Mouse (Mus musculus) retina, postnatal 7 days (tissue): ENCODE data around the gene Atn1.
A peak's percentile ranks its signal among the peaks of the same experiment; 100 is the strongest.

Experiments
- DNase-seq: peaks from one replicate; pipeline ENCODE4 v3.0.0-alpha.2; 2012; ENCODE audit warnings: low read depth, low spot score

Atn1 gene

DNA sequence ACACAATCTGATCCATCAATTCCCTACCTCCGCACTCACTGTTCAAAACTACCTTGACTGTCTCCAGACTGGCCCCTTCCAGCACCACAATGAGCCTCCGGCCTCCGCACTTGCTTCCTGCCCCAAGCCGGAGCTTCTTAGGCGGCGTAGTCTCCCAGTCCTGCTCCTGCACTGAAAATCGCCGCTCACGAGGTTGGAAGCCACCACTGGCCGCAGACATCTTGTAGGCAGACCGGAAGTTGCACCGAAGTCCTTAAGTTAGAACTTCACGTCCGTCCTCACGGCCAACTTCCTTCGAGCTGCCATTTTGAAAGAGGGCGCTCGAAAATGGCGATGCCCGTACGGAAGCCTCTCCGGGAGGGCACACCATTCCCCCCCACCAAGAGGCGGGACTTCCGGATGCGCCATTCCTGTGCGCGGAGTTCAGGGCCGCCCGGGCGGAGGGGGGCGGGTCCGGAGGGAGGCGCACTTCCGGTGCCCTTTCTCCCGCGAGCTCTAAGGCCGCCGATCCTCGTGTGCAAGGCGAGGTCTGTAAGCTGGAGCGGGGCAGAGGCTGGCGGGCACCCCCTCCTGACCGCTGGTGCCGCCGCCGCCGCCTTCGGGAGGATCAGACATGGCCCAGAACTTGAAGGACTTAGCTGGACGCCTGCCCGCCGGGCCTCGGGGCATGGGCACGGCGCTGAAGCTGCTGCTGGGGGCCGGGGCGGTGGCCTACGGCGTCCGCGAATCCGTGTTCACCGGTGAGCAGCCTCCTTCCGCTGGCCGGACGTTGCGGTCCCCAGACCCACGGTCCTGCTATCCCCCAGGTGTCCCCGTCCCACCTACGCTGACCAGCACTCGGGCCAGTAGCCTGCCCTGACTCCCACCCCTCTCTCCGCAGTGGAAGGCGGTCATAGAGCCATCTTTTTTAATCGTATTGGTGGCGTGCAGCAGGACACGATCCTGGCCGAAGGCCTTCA is 44.2 kb downstream of the Atn1 start, which contains the start of the genes Emg1 and Phb2:
Gene Emg1, minus strand, starts transcription at position 355 of the 959 bp plus-strand sequence.
Gene Phb2, plus strand, starts transcription at position 513 of the 959 bp plus-strand sequence.
- DNase-seq, result peak; percentile 98

DNA sequence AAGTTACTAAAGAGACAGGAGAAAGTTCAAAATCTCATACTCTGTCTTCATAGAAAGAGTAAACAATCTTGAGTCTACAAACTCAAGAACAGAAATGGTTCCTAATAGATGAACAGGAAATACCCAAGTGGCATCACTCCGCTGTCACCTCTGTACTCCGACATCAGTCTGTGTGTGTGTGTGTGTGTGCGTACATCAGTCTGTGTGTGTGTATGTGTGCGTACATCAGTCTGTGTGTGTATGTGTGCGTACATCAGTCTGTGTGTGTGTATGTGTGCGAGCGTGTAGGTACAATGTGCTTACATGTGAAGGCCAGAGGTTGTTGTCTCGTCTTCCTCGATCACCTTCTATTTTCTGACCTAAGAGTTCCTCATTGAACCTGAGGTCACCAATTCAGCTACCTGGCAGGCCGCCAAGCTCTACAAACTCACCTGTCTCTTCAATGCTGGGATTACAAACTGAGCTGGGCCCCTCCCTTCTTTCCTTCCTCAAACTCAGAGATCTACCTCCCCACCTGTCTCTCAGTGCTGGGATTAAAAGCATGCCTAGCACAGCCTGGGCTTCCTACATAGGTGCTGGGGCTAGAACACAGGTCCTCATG is 47.9 kb downstream of the Atn1 start:
- DNase-seq, result no peak

DNA sequence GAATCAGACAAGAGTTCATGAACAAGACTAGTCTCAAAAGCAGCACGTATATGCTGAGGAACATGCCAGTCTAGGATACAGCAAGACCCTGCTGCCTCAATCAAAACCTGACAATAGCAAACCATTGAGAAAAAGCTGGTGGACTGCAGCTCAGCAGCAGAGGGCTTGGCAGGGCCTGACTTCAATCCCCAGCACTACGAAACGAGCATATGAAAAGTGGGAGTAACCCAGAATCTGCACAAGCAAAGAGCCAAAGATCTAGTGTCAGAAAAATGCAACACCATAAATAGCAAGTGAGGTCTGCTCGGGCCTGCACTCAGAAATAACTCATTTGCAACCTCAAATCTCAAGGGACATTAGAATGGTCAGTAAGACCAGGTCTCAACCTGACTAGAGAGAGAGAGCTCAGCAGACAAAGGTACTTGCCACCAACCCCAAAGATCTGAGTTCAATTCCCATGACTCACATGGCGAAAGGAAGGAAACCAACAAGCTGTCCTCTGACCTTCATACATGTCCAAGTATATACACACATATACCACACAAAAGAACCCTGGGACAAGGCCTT is 50.2 kb downstream of the Atn1 start:
- DNase-seq, result no peak

DNA sequence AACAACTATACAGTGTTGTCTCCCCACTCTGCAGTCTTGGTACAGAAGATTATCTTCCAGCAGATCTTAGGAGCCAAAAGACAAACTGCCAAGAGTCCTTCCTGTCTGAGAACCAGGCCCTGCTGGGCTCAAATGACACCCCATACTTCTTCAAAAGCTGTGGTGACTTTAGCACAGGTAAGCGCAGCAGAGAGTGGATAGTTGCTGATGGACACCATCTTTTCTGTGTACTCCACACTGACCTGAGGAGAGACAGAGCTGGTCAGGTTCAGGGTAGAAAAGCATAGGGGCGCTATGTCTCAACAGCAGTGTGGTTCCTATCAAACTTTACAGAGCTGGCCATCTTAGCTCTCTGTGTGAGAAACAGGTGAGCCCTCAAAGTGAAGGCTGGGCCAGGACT is 51.9 kb downstream of the Atn1 start:
- DNase-seq, result no peak

DNA sequence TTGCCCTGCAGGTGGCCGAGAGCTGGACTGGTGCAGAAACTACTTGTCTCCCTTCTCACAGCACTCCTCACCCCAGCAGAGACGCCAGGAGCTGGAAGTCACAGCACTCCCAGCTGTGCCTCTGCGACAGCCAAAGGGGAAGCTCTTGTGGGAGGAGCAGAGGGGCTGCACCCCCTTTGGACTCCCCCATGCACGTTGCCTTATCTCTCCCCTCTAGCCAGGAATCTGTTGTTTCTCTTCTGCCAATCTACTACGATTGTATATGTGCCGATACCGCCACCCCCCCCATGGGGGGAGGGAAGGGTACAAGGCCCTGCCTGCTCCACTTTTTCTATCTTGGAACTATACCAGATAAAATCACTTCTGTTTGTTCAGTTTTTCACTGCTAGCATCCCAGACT is 52.5 kb downstream of the Atn1 start:
- no peak for DNase-seq

DNA sequence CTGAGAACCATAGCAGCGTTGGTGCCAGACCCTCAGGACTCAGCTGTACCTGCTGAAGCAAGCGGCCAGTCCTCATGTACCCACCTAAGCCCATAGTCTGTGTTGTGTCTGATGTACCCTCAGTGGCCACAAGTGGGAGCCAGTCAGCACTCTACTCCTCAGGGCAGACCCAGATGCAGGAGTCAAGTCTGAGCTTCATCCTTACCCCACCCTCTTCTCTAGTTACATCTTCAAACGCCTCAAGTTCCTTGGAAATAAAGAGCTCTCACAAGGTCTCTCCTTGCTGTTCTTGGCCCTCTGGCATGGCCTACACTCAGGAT is 53.6 kb downstream of the Atn1 start:
- peak; percentile 43 for DNase-seq

DNA sequence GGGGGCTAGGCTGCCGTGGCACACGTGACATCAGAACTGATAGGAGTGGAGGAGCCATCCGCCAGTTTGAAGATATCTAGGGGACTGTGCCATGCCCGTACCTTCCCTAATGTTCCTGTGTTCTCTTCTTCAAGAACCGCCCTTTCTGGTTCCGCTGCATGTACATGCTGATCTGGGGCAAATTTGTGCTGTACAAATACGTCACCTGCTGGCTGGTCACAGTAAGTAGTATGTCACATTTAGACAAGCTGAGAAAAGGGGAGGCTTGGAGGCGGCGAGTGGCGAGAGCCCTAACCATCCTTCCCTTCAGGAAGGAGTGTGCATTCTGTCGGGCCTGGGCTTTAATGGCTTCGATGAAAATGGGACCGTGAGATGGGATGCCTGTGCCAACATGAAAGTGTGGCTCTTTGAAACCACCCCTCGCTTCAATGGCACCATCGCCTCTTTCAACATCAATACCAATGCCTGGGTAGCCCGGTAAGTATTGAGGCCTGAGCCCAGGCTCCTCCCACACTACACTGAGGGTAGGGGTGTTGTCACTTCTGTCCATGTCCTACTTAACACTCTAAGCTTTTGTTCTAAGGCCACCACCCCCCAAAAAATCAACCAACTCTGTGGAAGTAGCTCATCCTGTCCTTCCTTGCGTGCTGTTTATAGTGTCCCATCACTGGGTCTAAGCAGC is 54.1 kb downstream of the Atn1 start:
- DNase-seq, result no peak

DNA sequence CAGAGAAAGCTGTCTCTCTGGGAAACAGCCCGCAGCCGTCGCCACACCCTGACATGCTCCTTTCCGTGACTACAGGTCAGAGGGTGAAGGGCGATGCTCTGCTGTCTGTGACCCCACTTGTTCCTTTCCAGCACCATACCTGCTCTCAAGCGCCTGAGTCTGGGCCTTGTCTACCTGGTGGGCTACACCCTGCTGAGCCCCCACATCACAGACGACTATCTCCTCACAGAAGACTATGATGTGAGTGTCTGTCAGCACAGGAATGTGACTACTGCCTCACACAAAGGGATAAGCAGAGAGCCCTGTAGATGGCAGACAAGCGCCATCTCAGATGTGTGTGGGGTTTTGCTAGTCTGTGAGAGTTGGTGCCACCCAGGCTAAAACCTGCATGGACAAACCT is 55.0 kb downstream of the Atn1 start:
- no peak for DNase-seq

DNA sequence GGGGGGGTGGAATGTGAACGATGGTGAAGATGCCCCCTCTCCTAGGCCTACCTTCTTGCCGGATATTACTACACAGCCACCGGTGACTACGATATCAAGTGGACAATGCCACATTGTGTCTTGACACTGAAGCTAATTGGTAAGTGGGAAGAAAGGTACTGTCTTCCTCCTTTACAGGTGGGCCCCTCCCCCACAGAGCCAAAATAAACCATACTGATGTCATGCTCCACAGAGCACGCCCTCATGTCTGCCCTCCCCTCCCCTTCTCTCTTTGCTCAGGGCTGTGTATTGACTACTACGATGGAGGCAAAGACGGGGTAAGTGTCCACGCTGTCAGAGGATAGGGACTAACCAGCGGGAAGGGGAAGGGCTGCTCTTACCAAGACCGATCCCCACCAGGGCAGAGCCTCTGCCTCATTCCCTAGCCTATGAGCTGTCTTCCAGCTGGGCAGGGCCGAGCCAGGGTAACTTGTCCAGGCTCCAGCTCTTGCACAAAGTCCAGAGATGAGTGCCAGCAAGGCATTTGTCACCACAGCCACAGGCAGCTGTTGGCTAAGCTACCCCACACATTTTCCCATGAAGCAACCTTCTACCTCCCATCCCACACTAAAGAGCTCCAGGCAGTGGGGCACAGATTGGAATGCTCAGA is 56.2 kb downstream of the Atn1 start:
- DNase-seq, result no peak

DNA sequence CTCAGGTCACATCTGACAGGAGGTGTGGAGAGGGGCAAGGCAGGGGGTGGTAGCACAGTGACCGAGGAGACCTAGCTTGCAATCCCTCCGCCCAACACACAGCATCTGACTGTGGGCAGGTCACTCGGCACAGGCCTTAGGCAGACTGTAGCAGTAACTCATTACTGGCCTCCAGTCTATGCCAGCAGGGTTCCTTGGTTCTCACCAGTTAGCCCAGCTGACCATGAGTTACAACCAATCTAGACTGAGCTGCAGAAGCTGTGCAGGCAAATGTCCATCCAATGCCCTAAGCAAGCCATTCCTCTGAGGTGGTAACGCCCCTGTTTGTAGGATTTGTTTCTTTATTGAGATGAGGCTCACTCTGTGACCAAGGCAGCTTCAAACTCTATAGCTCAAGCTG is 57.0 kb downstream of the Atn1 start:
- no peak for DNase-seq

DNA sequence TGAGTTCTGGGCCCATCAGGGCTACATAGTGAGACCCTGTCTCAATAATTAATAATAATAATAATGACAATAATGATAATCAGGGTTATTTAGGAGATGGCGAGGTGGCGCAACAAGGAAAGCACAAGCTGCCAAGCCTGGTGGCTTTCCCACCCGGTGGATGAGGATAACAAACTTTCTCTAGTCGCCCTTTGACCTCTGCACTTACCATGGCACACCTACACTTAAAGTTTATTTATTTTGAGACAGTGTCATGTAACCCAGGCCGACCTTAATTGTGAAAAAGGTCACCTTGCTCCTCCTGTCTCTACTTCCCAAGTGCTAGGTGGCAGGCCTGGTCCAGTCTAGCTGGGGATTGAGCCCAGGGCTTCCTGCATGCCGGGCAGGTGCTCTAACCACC is 57.6 kb downstream of the Atn1 start:
- DNase-seq, result no peak

DNA sequence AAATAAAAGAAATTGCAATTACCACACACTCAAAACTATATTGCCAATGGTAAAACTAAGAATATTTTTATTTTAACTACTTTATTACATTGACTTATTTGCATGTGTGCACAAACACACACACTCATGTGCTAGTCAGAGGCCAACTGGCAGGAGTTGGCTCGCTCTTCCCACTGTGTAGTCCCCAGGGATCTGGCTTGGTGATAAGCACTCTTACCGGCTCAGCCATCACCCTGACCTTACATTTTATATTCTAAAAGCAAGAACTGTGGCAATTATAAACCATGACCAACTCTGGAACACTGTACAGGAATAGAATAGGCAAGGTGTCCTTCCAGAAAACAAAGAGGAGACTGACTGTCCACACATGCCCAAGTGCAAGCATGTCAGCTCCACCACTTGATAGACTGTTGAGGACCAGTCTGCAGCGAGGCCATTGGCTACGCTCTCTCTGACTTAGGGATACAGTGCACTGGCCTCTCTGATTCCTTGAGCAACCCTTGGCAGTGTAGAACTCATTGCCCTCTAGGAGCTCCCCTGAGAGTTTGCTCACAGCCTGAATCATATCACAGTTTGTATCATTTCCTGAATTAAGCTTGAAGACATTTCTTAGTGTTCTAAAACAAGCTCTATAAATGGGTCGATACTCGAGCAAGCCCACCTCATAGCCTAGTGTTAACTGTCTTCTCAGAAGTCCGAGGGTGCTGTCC is 59.7 kb downstream of the Atn1 start:
- no peak for DNase-seq

DNA sequence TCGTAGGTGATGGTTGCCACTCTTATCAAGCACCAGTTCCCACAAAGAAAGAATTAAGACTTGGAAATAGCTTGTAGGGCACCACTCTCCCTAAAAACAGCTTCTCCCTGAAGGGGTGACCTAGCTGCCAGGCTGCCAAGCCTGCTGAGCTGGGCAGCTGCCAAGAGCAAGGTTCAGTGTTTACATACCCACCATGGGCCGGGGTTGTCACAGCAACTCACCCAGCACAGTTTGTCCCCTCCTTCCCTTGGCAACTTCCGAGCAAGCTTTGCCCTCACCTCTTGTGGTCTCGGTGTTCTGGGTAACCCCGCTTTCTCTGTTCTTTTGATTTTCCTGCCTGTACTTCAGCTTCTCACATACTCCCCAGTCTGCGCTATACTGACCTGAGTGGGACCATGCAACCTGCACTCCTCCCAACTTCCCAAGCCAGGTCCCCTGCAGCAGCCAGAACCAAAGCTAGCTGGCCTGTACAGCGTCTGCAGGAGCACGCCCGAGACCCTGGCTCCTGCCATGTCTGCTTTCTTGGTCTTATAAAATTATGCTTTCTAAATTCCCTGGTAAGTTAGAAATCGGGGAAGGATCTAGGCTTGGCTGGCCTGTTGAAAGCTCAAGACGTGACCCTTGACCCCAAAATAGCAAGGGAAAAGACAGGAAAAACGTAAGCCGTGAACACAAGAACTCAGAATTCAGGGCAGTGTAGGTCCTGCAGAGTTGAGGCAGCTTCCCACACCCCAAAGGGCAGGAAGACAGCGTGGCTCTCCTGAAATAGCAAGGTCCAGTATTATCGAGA is 62.0 kb downstream of the Atn1 start:
- DNase-seq, result no peak

DNA sequence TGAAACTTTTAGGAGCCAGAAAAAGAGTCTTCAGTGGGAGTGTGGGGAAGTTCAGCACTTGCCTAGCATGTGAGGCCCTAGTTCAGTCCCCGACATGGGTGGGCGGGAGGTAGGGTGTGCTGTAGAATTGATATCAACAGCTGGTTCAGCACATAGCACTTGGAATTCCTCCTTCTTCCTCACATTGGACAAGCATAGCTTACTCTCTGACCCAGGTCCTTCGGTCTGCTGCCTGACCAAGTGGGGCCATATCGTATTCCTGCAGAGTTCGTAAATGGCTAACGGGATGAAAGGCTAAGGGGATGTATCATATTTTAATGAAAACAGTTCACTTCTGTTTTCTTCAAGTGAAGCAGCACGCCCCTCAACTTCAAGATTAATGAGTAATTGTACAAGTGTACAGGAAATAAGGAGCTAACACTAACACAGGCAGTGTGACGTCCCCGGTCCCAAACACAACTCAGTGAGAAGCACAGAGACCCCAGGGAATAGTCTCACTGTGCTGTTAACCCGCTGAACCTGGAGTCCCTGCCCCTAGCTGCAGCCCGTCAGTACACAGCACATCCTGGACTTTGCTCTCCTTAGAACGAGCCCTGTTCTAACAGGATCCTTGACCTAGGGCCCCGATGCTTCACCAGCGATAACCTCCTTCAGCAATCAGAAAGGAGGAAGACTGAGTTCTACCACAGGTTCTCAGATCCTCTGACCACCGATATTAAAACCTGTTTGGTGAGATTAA is 62.9 kb downstream of the Atn1 start:
- no peak for DNase-seq
